Mouse (Mus musculus) cerebellum, adult 2 months (tissue): ENCODE results near the gene Rasgef1b.

Experiments used
- CTCF ChIP-seq: fragments of 200-500 bp; IDR thresholded peaks from 2 replicates; pipeline ENCODE4 v1.5.1; 2011; ENCODE audit warnings: low read depth, mild to moderate bottlenecking, control low read depth, low read length, moderate library complexity, borderline replicate concordance; ENCODE audit not compliant: insufficient read depth
- POLR2A ChIP-seq: fragments of 200-500 bp; IDR thresholded peaks from 2 replicates; pipeline ENCODE4 v1.6.1; 2011; ENCODE audit warnings: low read length, control low read depth, borderline replicate concordance; ENCODE audit not compliant: insufficient read depth

DNA sequence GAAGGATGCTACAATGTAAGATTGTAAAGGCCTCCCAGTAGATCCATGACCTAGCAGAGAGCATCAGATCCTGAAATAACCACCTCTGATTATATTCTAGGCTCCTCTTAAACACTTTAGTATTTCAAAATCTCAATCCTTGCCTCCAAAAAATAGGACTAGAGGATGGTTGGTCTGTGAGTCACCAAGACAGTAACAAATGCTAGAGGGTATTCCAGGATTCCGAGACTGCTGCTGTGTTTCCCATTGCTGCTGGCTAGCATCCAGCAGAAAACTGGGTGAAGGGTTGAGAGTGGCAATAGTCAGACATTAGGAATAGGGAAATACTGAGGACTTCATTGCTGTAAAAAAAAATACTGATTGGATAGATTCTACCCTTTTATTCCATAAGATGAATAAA, 457.3 kb downstream of the Rasgef1b start:
- TF ChIP-seq CTCF (no peak), POLR2A (no peak)
